Mouse (Mus musculus) heart, postnatal 0 days (tissue): ENCODE measurements around the gene Olfr1506.

Source experiments
- CTCF ChIP-seq: IDR thresholded peaks from 2 replicates; pipeline ENCODE4 v1.5.1; 2016; ENCODE audit warnings: antibody characterized with exemption, control low read depth, low read depth
- EP300 ChIP-seq: IDR thresholded peaks from 2 replicates; pipeline ENCODE4 v1.6.1; 2016; ENCODE audit warnings: antibody characterized with exemption, low read depth

- TF ChIP-seq EP300 (no peak), CTCF (no peak)
Measured at GRCm38 (mm10) chr2:90270932-90271331, 46.6 kb upstream of the Olfr1506 start, which contains the start of gene Olfr1271.
